Mouse (Mus musculus) midbrain, embryonic 11.5 days (tissue): ENCODE measurements around the gene Tmem82. TPM values are rescaled to one million over a fixed set of nuclear protein-coding genes. Genes with fewer than 3 reads are reported as not detected.

Experiments
- ATAC-seq: fragments of 200-750 bp; cut with Nextera tagmentation; 2 replicates; pipeline ENCODE4 v1.8.0; 2017; ENCODE audit warnings: moderate TSS enrichment, moderate library complexity; ENCODE audit not compliant: low FRiP score
- DNase-seq: peaks from one replicate; pipeline ENCODE4 v3.0.0; 2015; ENCODE audit warnings: low spot score; ENCODE audit errors: missing footprints
- H3K27ac ChIP-seq: fragments of 300-500 bp; sonication (generic); 2 replicates; pipeline ENCODE4 v1.5.1; 2014; ENCODE audit warnings: low read depth, low read length
- H3K27me3 ChIP-seq: fragments of 300-500 bp; sonication (generic); 2 replicates; pipeline ENCODE4 v1.6.1; 2014; ENCODE audit warnings: mild to moderate bottlenecking, low read length, moderate library complexity, mixed read lengths; ENCODE audit not compliant: control insufficient read depth, insufficient read depth
- H3K36me3 ChIP-seq: fragments of 300-500 bp; sonication (generic); 2 replicates; pipeline ENCODE4 v1.6.1; 2014; ENCODE audit warnings: mild to moderate bottlenecking, low read length, moderate library complexity, mixed read lengths; ENCODE audit not compliant: control insufficient read depth, insufficient read depth
- H3K4me1 ChIP-seq: fragments of 300-500 bp; sonication (generic); 2 replicates; pipeline ENCODE4 v1.6.1; 2014; ENCODE audit warnings: low read length; ENCODE audit not compliant: control insufficient read depth, insufficient read depth
- H3K4me2 ChIP-seq: fragments of 300-500 bp; sonication (generic); 2 replicates; pipeline ENCODE4 v1.6.1; 2014; ENCODE audit warnings: mild to moderate bottlenecking, moderate library complexity
- H3K4me3 ChIP-seq: fragments of 300-500 bp; sonication (generic); 2 replicates; pipeline ENCODE4 v1.5.1; 2014; ENCODE audit warnings: low read depth, low read length
- H3K9ac ChIP-seq: fragments of 300-500 bp; sonication (generic); 2 replicates; pipeline ENCODE4 v1.6.1; 2014; ENCODE audit warnings: low read length
- H3K9me3 ChIP-seq: fragments of 300-500 bp; sonication (generic); 2 replicates; pipeline ENCODE4 v1.6.1; 2016; ENCODE audit warnings: low read length; ENCODE audit not compliant: control insufficient read depth
- WGBS: fragments of 180-500 bp; shearing (Covaris S2); extraction: QIAGEN DNeasy Blood & Tissue Kit; methylation state at CpG from one replicate; pipeline ENCODE4 v1.1.7; 2014; 5-methylcytosine and 5-hydroxymethylcytosine counted together
- polyA plus RNA-seq: library from polyadenylated mRNA; unstranded; fragments of >200 nt; fragmentation: Nextera tagmentation; extraction: Ambion mirVana; gene quantifications from 2 replicates; pipeline ENCODE4 v1.2.1, GENCODE M21; 2014

The Tmem82 gene
- polyA plus RNA-seq, 1 experiment from 2014 or later, result 0.48 TPM

DNA sequence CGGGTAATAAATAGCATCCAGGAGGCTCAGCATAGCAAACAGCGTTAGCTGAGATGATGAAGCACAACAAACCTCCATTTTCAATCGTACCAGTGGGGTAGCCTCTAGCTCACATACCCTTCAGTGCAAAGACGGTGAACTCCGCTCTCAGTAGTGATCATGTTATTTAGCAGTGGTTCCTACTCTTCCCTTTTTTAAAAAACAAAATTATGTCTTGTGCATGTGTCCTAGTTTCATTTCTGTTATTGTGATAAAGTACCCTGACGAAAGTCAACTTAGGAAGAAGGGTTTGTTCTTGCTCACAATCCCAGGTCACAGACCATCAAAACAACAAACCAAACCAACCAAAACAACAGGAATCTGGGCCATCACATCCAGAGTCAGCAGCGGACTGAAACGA lies 27.6 kb upstream of the Tmem82 start:
- Histone ChIP-seq H3K4me1 (no peaks in the 10 kb centered on the region), H3K9ac (no peak overlapping the region), H3K9me3 (no peaks in the 10 kb centered on the region), H3K27ac (no peak overlapping the region), H3K4me2 (no peak overlapping the region), H3K36me3 (no peaks in the 10 kb centered on the region), H3K27me3 (no peaks in the 10 kb centered on the region), H3K4me3 (no peak overlapping the region)
- WGBS, result 94% methylated on average over 8 of the region's 8 CpGs
- no peak for DNase-seq
- ATAC-seq, result no peak

DNA sequence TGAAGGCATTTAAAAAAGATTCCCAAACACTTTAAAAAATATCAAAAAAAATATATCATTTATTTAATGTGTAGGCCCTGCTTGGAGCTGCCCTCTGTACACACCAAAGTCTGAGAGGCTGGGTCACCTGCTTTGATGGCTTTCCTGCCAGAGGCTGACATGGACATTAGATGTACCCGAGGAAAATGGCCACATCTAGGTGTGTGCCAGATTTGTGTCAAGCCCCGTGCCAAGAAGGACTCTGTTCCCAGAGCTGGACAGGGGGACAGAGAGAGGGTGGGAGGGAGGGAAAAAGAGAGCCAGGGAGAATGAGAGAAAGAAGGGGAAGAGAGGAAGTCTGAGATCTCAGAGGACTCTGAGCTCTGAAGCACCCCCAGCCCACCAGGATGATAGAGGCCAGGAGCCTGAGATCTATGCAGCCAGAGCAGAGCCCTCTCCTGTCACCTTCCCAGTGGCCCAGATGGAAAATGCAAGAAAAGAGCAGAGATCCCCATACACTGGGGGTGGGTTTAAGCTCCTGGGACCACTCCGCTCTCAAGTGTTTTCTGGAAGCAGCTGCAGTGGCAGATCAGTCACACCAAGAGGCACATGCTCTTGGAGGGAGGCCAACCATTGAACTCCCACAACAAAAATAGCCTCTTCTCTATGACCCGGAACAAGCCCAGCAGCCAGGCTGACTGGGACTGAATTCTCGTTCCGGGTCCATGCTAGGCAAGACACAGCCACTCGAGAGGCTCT lies 24.9 kb upstream of the Tmem82 start:
- Histone ChIP-seq H3K36me3 (peaks cover 2% of the 10 kb centered on the region; the same call in 1 of the 2 replicates), H3K4me2 (no peak overlapping the region), H3K27me3 (no peaks in the 10 kb centered on the region), H3K9ac (no peak overlapping the region), H3K9me3 (no peaks in the 10 kb centered on the region), H3K27ac (no peak overlapping the region), H3K4me3 (no peak overlapping the region), H3K4me1 (no peaks in the 10 kb centered on the region)
- 71% methylated on average over 7 of the region's 7 CpGs for WGBS
- DNase-seq (no peak), ATAC-seq (no peak)

GRCm38 (mm10) chr4:141641961-141642811 lies 23.8 kb upstream of the Tmem82 start:
- Histone ChIP-seq H3K27me3 (no peaks in the 10 kb centered on the region), H3K9me3 (no peaks in the 10 kb centered on the region), H3K4me3 (no peak overlapping the region), H3K9ac (no peak overlapping the region), H3K27ac (no peak overlapping the region), H3K4me1 (no peaks in the 10 kb centered on the region), H3K4me2 (no peak overlapping the region), H3K36me3 (peaks cover 2% of the 10 kb centered on the region; the same call in 1 of the 2 replicates)
- 89% methylated on average over 25 of the region's 25 CpGs for WGBS
- no peak for DNase-seq
- no peak for ATAC-seq

GRCm38 (mm10) chr4:141641353-141641771 lies 22.9 kb upstream of the Tmem82 start:
- DNase-seq (no peak), ATAC-seq (no peak)
- H3K4me1 ChIP-seq, result no peaks in the 10 kb centered on the region
- H3K36me3 ChIP-seq, result peaks cover 2% of the 10 kb centered on the region; the same call in 1 of the 2 replicates
- H3K9me3 ChIP-seq, result no peaks in the 10 kb centered on the region
- 86% methylated on average over 7 of the region's 7 CpGs for WGBS
- H3K4me2 ChIP-seq, result no peak overlapping the region
- no peak overlapping the region for H3K9ac ChIP-seq
- no peak overlapping the region for H3K27ac ChIP-seq
- H3K4me3 ChIP-seq, result no peak overlapping the region
- no peaks in the 10 kb centered on the region for H3K27me3 ChIP-seq

DNA sequence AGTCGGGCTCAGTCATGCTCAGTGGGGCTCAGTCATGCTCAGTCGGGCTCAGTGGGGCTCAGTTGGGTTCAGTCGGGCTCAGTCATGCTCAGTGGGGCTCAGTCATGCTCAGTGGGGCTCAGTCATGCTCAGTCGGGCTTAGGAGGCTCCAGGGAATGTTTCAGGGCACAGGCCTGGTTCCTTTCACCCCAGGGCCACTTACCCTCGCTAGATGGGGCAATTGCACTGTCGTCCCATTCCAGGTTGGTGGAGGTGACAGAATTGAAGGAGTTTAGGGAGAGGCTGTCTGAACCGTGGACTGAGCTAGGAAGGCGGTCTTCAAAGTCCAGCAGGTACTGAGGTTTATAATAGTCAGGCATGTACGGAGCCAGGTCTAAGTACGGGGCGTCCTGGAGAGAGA lies 21.0 kb upstream of the Tmem82 start:
- Histone ChIP-seq H3K4me2 (no peak overlapping the region), H3K4me1 (no peaks in the 10 kb centered on the region), H3K4me3 (no peak overlapping the region), H3K36me3 (peaks cover 2% of the 10 kb centered on the region; the same call in 1 of the 2 replicates), H3K9me3 (no peaks in the 10 kb centered on the region), H3K27ac (no peak overlapping the region), H3K27me3 (no peaks in the 10 kb centered on the region), H3K9ac (no peak overlapping the region)
- DNase-seq (no peak), ATAC-seq (no peak)
- 55% methylated on average over 11 of the region's 11 CpGs for WGBS

GRCm38 (mm10) chr4:141636693-141637092 lies 18.3 kb upstream of the Tmem82 start:
- Histone ChIP-seq H3K9me3 (no peaks in the 10 kb centered on the region), H3K4me2 (no peak overlapping the region), H3K36me3 (peaks cover 12% of the 10 kb centered on the region), H3K4me1 (no peaks in the 10 kb centered on the region), H3K9ac (no peak overlapping the region), H3K27me3 (no peaks in the 10 kb centered on the region), H3K4me3 (no peak overlapping the region), H3K27ac (no peak overlapping the region)
- no peak for ATAC-seq
- no peak for DNase-seq
- 86% methylated on average over 5 of the region's 5 CpGs for WGBS

DNA sequence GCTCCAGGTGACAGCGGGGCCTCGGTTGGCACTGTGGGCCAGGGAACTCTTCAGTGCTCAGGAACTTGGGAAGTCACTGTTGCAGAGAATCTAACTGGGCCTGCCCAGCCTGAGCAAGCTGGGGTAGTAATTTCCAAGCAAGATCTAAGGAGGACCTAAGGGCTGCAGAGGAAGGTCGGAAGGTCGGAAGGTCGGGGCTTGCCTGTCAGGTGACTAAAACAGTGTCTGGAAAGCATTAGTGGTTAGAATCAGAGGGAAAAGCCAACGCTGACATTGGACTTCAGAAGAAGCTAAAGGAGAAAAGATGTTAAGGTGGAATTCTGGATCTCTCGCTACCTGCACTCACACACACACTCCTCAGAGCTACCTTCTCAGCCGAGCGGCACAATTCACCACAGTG lies 17.6 kb upstream of the Tmem82 start:
- no peak for DNase-seq

GRCm38 (mm10) chr4:141632111-141632873 lies 13.9 kb upstream of the Tmem82 start:
- WGBS, result 95% methylated on average over 21 of the region's 21 CpGs

More for the DNA sequence above, 17.6 kb upstream of the Tmem82 start:
- Histone ChIP-seq H3K27me3 (no peaks in the 10 kb centered on the region), H3K4me1 (no peaks in the 10 kb centered on the region), H3K9me3 (no peaks in the 10 kb centered on the region), H3K4me2 (no peak overlapping the region), H3K9ac (no peak overlapping the region), H3K27ac (no peak overlapping the region), H3K36me3 (peaks cover 17% of the 10 kb centered on the region), H3K4me3 (no peak overlapping the region)
- ATAC-seq, result no peak
- WGBS, result 79% methylated on average over 9 of the region's 9 CpGs

More at GRCm38 (mm10) chr4:141632111-141632873, 13.9 kb upstream of the Tmem82 start:
- Histone ChIP-seq H3K9me3 (no peaks in the 10 kb centered on the region), H3K4me2 (no peak overlapping the region), H3K27ac (no peak overlapping the region), H3K4me3 (no peak overlapping the region), H3K36me3 (peaks cover 30% of the 10 kb centered on the region), H3K4me1 (no peaks in the 10 kb centered on the region), H3K27me3 (no peaks in the 10 kb centered on the region), H3K9ac (no peak overlapping the region)
- no peak for ATAC-seq
- DNase-seq, result no peak
